Mouse (Mus musculus) hindbrain, embryonic 15.5 days (tissue): Measurements from ENCODE around the gene Cldn9. TPM values are rescaled to one million over a fixed set of nuclear protein-coding genes. Genes with fewer than 3 reads are reported as not detected.

ENCODE experiments used
- polyA plus RNA-seq: library from polyadenylated mRNA; unstranded; fragments of >200 nt; fragmentation: Nextera tagmentation; extraction: Ambion mirVana; gene quantifications from 2 replicates; pipeline ENCODE4 v1.2.1, GENCODE M21; 2015

The Cldn9 gene
- polyA plus RNA-seq, 1 experiment from 2014 or later = 1.8 TPM

Other genes starting within 250 kb of the Cldn9 start
- gene Vmn2r117, start 204.3 kb downstream of the Cldn9 start, polyA plus RNA-seq = not detected in 2 replicates
- gene Zfp213, start 119.8 kb downstream of the Cldn9 start, polyA plus RNA-seq = 17.3 and 19.8 TPM in 2 replicates
- 24.3 and 29.3 TPM in 2 replicates for gene Zfp13, start 84.5 kb downstream of the Cldn9 start, polyA plus RNA-seq
- gene Zscan10, start 83.2 kb downstream of the Cldn9 start, polyA plus RNA-seq = 0.05 and 0.25 TPM in 2 replicates
- 1.7 TPM in 2 replicates for gene Mmp25, start 38.7 kb downstream of the Cldn9 start, polyA plus RNA-seq
- gene Bicdl2, start 23.5 kb downstream of the Cldn9 start, polyA plus RNA-seq = 0.13 TPM in 1 of 2 replicates, not detected in the other
- 127 and 138 TPM in 2 replicates for gene Hcfc1r1, start 10.4 kb downstream of the Cldn9 start, polyA plus RNA-seq
- gene Thoc6, start 10.1 kb downstream of the Cldn9 start, polyA plus RNA-seq = 40.5 and 43.5 TPM in 2 replicates
- 3.3 and 5.3 TPM in 2 replicates for gene Tnfrsf12a, start 6.6 kb downstream of the Cldn9 start, polyA plus RNA-seq
- 0.38 and 0.66 TPM in 2 replicates for gene Cldn6, start 4.8 kb downstream of the Cldn9 start, polyA plus RNA-seq
- gene 1520401A03Rik, start 38.8 kb upstream of the Cldn9 start, polyA plus RNA-seq = 0.13 and 0.41 TPM in 2 replicates
- 19.8 and 21.8 TPM in 2 replicates for gene Pkmyt1, start 42.3 kb upstream of the Cldn9 start, polyA plus RNA-seq
- 67.0 and 75.2 TPM in 2 replicates for gene Paqr4, start 56.8 kb upstream of the Cldn9 start, polyA plus RNA-seq
- 1.5 TPM in 2 replicates for gene Kremen2, start 61.8 kb upstream of the Cldn9 start, polyA plus RNA-seq
- gene Flywch1, start 87.6 kb upstream of the Cldn9 start, polyA plus RNA-seq = 204 and 209 TPM in 2 replicates
- gene Flywch2, start 102.1 kb upstream of the Cldn9 start, polyA plus RNA-seq = 79.4 and 83.9 TPM in 2 replicates
- 480 and 502 TPM in 2 replicates for gene Srrm2, start 106.5 kb upstream of the Cldn9 start, polyA plus RNA-seq
- gene Elob, start 145.1 kb upstream of the Cldn9 start, polyA plus RNA-seq = 1,257 and 1,293 TPM in 2 replicates
- gene Prss33, start 152.0 kb upstream of the Cldn9 start, polyA plus RNA-seq = 0.17 and 0.35 TPM in 2 replicates
- not detected in 2 replicates for gene Prss32, start 159.8 kb upstream of the Cldn9 start, polyA plus RNA-seq
- gene Prss41, start 160.1 kb upstream of the Cldn9 start, polyA plus RNA-seq = 1.3 and 1.8 TPM in 2 replicates
- not detected in 2 replicates for gene Prss21, start 184.0 kb upstream of the Cldn9 start, polyA plus RNA-seq
- not detected in 2 replicates for gene Dcpp1, start 196.8 kb upstream of the Cldn9 start, polyA plus RNA-seq
- gene Dcpp2, start 196.9 kb upstream of the Cldn9 start, polyA plus RNA-seq = not detected in 2 replicates
- not detected in 2 replicates for gene Dcpp3, start 233.4 kb upstream of the Cldn9 start, polyA plus RNA-seq